Mouse (Mus musculus) heart, postnatal 25 days (tissue): ENCODE measurements at regions not wholly inside any gene's neighbourhood (a gene's known extent, or its start where the extent isn't known, plus 50 kb on each side); places are given as distances from the start of the nearest gene placed in this dataset.

ENCODE experiments used
- DNase-seq: peaks from one replicate; pipeline ENCODE4 v3.0.0; 2022; ENCODE audit warnings: low spot score
- intact Hi-C: fragments of 180-260 bp; cut with DNase I; formaldehyde crosslinking; loops from one replicate; pipeline ENCODE4 v1.15.1; 2025

DNA sequence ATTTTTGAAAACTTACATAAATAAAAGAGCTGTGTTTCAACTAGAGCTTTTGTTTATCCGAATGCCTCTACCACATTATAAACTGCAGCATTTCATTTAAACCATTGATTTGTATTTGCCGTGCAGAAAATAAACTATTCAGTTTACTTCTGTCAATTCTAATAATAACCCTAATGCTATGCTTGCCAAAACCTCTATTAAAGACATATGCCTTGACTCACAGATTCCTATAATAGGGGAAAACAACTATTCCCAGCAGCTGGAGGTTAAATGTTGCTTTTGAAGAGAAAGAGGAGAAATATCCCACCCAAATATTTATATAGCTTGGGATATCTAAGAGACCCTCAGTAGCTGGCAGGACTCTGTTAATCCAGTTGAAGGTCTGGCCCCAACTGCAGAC, 340.4 kb upstream of the Ptger4 start:
- intact Hi-C loops: no loop called here
- DNase-seq: no peak

DNA sequence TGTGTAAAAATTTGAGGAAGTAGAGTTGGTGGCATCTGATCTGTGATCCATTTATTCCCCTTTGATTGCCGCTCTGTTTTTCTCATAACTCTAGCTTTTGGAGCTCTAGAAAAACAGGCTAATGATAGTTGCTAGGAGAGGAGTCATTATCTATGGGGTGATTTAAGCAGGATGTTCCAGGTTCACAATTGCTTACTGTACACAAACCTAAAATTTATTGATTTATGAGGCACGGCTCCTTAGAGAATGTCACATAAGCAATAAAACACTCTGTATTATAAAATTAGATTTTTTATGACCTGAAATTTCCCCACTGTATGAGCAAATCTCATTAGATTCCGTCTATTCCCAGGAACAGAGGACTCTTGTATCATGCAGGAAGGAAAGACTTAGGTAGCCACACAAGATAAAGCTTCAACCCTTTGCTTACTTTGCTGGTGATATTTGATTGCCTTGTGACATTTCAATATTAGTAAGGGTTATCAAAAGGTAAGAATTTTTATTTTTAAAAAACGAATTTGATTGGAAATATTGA, 360.8 kb upstream of the Ptger4 start:
- intact Hi-C loops: no loop called here
- no peak for DNase-seq

DNA sequence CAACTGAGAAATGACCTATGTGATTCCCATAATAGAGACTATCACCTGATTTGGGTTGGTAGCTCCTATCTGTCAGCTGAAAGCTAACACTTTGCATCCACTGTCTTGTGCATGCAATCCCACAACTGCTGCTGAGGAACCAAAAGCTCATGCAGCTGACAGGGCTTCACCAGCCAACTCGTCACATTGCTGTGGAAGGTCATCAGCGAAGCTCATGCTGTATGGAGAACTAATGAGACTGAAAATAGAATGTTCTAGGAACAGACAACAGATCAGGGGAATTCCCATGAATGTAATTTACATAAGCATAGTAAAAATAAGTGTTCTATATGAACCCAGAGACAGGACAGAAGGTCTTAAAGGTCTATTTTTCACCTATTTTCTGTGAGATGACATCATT, 363.5 kb upstream of the Ptger4 start:
- intact Hi-C loops: no loop called here
- DNase-seq: no peak

DNA sequence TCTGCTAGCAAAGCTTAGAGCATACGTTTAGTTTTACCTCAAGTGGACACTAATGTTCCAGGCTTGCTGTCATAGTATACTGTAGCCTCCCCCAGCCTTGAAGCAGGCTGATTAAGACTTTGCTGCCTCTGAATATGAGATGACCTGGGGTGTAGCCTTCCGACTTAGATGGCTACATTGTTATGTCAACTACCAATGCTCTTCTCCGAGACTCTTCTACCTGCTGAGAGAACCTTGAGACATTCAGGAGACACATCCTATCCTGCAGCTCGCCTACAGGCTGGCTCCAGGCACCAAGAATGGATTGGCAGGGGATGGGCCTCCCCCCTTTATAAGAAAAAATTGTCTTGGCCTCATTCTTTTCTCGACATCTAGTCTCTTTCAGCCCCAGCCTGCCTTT, 379.0 kb upstream of the Ptger4 start:
- intact Hi-C loops: no loop called here
- no peak for DNase-seq

DNA sequence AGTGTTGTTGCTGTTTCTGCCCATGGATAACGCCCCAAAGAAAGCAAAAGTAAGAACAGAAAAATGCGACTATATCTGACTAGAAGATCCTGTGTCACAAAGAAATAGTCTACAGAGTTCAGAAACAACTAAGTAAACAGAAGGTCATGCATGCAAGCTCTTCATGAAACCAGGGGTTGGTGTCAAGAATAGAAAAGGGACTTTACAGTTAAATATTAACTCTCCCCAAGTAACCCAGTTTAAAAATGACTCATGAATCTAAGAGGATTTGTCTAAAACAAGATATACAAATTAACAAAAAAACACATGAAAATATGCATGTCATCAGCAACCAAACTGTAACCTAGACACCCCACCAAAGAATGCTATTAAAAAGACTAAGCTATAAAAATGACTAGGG, 381.4 kb upstream of the Ptger4 start:
- DNase-seq: no peak
- intact Hi-C loops: no loop called here

DNA sequence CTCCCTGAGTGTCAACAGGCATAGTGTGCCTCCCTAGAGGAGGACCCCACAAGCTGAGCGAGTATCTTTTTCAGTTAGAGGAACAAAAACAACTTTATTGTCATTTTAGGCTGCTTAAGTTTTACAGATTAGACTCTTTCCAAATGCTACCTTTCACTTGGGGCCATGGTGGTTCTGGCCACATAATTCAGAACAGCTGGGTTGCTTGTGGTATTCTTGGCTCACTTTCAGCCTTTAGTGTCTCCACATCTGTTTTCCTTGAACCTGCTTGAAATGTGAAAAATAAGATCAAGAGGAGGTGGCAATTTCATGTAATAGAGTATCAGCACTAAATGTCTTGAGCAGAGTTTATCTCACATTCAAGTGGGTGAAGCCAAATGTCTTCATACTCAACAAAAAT, 402.7 kb upstream of the Ptger4 start:
- intact Hi-C loops: no loop called here
- no peak for DNase-seq

DNA sequence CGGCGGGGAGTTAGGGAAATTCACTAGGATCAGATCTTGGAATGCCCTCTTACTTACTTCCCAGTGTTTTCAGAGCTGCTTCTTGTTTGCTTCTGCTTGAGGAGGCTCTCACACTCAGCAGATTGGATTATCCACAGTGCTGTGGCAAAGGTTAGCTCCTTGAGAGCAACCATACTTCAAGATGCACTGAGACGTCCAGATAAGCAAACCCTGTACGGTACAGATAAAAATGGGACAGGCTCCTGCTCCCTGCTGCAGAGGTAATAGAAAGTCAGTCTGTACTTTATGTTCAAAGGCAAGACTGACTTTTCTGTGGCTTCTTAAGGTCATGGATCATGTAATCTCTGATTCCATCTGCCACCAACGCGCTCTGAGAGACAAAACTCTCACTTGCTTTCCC, 414.8 kb upstream of the Ptger4 start:
- no peak for DNase-seq
- intact Hi-C loops: no loop called here

DNA sequence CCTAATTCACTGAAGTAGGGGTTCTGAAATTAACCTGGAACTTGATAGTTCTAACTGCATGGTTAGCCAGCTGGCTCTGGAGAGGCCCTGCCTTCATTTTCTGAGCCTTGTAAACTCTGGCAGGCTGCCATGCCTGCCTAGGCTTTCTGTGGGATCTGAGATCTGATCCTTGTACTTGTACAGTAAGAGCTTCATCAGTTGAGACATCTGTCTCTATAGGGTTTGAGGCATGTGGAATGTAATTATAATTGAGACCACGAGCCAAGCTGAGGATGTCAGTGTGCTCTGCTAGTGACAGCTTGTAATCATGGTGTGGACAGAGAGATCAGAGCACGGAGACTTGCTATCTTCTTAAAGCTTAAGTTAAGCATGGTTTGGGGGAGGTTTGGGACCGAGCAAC, 416.8 kb upstream of the Ptger4 start:
- intact Hi-C loops: no loop called here
- DNase-seq: no peak

DNA sequence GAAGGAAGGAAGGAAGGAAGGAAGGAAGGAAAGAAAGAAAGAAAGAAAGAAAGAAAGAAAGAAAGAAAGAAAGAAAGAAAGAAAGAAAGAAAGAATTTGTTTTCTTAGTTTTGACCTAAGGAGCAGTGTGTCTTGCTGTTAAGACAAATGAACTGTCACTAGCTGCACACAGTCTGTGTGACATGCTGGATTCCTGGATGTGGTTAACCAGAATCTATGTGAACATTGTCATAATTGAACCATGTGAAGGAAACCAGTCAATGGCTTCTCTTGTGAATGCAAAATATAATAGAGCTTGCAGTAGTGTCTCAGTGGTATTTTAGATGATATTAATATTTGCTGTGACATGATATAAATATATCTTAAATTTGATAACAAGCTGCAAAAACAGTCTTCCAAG, 427.8 kb upstream of the Ptger4 start:
- intact Hi-C loops: no loop called here
- DNase-seq: no peak

DNA sequence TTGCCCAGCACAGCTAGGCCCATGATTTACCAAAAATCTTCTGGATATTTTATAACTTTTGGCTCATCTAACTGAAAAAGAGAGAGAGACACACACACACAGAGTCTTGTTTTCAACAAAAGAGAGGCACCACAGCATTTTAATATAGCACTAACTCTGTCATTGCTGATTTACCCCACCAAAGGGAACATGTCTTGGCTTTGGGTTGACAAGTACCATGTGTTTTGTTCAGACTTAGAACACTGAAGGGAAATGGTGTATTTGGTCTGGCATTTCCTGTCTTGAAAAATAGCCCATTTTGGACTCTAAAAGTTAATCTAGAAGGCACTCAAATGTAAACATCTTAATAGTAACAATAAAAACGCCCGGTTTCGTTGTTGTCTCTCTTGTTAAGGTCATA, 432.7 kb upstream of the Ptger4 start:
- DNase-seq: no peak
- intact Hi-C loops: no loop called here

DNA sequence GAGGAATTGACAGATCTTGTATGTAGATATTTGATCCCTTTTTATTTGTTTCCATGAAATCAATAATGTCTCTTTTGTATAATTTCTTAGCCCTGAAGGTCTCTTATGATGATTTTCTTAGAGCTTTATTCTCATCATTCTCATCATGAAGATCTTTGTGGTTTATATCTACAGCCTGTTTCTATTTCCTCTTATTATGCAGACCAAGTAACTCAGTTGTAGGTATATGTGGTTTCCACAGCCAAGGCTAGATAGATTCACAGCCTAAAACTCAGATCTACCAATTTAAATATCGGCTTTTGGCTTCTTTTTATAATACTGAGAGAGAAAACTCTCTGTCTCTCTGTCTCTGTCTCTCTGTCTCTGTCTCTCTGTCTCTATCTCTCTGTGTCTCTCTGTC, 449.8 kb upstream of the Ptger4 start:
- DNase-seq: no peak
- intact Hi-C loops: no loop called here

DNA sequence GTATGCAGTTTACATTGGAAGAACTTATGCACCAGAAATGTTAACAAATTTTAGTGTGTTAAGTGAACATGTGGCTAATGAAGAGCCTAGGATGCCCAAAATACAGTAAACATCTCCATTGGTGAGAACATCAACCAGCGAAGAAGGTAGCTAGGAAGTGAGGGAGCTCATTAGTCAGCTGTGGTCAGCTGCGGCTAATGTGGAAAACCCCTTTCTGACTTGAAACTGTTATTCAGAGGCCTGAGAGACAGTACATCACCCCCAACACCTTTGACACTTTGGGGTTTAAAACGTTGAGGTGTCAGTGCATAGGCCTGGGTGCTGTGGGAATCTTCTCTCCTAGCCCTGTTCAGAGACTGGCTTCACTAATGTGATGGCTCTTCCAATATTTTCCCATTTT, 451.0 kb upstream of the Ptger4 start:
- intact Hi-C loops: no loop called here
- DNase-seq: no peak

DNA sequence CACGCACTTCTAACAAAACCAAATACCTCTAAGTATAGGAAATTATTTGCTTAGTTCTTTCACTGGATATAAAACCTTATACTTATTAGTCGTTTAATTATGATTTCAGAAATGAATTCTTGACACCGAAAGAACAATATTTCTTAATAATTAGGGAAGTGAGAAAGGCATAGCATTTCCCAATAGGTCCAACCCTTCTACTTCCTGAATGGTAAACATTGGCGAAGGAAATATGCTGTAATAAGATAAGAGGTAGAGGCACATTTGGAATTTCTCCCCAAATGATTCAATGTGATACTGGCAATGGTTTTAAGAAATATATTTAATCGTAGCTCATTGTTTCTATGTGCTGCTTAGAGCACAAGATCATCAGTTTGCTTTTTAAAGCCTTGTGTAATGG, 464.5 kb upstream of the Ptger4 start:
- no peak for DNase-seq
- intact Hi-C loops: no loop called here

DNA sequence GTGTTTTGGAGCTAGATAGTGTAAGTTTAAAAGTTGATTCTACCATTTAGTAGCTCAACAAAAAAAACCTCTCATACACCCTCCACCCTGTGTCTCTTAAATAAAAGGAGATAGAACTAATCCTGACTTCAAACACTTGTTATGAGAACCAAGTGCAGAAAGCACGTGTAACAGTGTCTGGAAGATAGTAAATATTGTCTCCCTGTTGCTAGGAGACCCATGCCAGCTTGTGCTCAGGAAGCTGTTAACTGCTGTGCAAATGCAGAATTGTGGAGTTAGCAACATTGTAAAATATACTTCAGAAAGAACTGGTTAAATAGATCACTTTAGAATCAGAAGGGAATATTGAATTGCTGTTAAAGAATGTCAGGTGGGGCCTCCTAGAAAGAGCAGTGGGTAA, 496.7 kb upstream of the Ptger4 start:
- intact Hi-C loops: no loop called here
- no peak for DNase-seq

DNA sequence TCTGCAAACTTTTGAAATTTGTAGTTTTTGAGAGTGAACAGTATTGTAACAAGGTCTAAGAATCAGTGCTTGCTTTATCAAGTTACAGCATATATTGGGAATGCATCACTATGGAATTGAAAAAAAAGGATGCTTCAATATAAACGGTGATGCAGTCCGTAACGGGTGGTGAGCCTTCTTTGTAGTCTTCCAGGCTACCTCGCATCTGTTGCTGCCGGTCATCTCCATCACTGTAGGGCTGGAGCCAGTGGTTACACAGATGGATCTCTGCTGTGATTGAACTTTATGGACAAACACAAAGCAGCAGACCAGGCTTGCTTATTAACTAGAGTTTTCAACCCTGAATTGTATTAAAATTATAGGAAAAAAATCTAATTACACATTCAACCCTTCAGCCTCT, 499.9 kb upstream of the Ptger4 start:
- intact Hi-C loops: no loop called here
- DNase-seq: no peak

DNA sequence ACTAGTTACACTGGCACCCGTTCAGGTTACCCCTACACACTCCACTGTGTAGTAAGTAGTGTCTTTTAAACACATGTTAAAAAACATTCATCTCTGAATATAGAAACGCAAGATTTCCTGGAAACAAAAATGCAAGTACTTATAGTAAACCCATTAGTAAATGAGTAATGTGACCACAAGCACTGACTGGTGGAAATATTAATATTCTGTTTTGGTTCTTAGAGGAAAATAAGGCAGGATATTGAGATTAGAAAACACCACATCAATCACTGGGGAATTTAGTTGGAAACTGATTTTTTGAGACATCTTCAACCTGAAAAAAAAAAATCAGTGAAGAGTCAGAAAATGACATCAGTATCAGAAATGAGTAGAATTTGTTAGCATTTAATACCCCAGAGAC, 514.7 kb upstream of the Ptger4 start:
- no peak for DNase-seq
- intact Hi-C loops: no loop called here

DNA sequence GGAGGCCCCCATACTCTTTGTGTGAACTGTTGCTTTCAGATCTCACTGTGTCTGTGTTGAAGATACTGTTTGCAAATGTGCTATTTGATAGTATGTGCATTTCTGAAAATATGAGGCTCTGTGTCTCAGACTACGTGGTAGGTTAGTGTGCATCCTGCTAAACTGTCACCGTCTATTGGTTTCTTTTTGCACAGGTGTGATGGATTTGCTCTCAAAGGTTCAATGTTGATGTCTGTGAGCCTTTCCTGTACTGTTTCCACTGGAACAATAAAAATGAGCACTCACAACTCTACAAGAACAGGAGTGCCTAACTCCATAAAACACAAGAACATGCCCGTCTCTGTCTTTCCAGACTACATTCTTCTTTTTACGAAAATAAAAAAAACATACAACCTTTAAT, 518.2 kb upstream of the Ptger4 start:
- DNase-seq: no peak
- intact Hi-C loops: no loop called here

DNA sequence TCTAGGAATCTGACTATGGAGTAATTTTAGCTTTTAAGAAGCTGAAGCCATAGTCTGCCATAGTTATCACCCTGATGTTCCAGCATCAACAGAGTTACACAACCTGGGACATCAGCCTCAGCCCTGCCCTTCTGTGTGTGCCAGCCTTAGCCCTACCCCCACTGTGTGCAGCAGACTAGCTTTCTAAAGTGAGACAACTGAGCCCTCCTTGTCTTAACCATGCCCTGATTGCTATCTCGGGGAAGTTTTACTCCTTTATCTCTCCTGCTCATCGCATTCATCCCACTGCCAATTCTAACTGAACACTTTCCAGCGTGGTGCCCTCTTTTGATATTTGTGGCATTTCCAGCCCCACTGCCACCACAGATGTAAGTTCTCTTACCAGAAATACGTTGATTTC, 522.5 kb upstream of the Dab2 start:
- DNase-seq: no peak
- intact Hi-C loops: no loop called here

DNA sequence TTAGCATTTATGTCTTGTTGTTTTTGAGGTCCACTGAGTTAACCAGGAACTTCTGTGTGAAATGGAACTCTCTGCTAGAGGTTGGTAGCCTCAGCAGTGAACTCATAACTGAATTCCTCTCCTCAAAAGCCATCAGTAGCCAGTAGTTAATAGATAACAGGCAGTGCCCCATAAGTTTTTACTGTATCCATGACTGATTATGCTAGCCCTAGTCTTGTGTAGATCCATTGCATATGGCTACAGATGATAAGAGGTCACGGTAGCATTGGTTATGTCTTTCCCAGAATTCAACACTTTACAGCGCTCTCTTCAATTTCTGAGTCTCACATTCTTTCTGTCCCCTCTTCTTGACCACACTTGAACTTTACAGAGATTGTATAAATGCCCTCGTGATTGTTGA, 499.7 kb upstream of the Dab2 start:
- intact Hi-C loops: no loop called here
- DNase-seq: no peak

DNA sequence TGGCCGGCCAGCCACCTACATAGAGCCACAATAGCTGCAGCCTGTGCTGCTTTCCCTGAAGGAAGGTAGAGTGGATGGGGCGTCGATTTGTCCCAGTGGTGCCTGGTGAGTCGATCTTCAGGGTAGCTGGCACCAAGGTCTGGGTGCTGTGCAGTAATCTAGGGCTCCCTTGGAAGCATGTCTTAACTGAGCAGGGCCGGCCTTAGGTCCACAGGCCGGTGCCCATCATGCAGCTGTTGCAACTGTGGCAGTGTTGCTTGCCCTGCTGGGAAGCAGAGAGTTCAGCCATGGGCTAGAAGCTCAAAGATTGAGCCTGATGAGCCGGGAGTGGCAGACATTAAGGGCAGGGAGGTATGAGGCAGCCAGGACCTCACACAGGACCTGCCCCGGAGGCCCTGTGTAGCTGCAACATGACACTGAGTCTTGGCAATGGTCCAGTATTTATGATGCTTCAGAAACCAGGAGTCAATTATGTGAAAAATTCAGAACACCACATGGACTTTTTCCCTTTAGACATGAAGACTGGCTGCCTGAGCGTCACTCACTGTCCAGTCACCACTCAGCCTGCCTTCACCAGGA, 488.3 kb upstream of the Dab2 start:
- intact Hi-C loops: no loop called here
- DNase-seq: no peak

DNA sequence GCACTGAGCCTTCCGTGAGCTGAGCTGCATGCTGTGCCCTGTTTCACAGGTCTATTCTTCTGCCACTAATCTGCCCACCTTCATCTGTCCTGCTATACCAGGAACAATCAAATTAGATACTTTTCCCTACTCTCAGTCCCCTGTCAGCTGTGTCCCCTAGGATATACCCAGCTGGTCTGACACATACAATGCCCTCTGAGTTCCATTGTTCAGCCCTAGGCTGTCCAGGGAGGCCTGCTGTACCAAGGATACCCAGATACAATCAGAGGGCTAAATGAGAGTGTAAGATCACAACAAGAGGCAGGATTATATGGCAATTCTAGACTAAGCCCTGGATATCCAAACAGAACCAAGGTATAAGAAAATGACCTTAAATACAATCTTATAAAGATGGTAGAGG, 487.6 kb upstream of the Dab2 start:
- intact Hi-C loops: no loop called here
- no peak for DNase-seq

DNA sequence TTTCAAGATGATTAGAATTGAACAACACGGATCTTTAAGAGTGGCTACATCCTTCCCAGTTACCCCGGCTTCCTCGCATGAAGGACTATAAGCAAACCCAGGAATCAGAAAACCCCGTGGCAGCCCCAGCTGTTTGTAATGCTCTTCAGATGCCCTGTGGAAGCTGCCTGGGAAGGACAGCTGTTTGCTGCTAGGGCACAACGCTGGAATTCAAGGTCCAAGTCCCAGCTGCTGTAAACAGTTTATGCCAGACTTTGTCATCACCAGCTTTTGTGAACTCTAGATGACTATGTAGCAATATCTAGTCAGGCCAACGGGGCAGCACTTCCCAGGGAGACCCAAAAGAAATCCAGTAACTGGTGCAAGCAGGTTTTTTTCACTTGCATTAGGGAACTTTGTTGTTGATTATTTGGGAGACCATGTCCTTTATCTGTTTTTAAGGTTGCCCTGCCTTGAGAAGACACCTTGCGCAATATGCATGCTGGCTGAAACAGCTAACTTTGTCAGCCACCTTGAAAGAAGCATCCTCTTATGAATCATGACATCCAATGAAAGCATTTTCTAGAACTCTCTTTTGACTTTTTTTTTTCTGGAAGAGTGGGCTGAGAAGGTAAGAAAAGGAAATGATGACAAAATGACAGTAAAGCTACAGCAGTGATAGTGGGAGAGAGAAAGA, 481.5 kb upstream of the Dab2 start:
- intact Hi-C loops: no loop called here
- DNase-seq: no peak
